Mouse (Mus musculus): ENCODE data around the gene Atg16l1. TPM values are rescaled to one million over a fixed set of nuclear protein-coding genes. Genes with fewer than 3 reads are reported as not detected.

The Atg16l1 gene
- polyA plus RNA-seq, 3 experiments from 2014 or later: 12.6 to 23.9 (median 21.1) TPM

DNA sequence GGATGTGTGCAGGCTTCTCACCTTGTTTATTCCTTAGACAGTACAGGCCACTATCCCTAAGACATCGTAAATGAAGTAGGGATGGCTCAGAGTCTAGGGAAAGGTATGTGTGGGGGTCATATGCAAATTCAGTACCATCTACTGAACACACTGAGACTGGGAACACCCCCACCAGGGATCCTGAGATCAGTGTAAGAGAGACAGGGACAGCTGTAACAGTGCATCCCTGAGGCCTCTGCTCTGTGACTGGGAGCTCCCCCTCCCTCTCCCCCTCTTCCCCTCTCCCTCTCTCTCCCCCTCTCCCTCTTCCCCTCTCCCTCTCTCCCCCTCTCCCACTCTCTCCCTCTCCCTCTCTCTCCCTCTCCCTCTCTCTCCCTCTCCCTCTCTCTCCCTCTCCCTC is 80.8 kb downstream of the Atg16l1 start:
- ATAC-seq: no peak

DNA sequence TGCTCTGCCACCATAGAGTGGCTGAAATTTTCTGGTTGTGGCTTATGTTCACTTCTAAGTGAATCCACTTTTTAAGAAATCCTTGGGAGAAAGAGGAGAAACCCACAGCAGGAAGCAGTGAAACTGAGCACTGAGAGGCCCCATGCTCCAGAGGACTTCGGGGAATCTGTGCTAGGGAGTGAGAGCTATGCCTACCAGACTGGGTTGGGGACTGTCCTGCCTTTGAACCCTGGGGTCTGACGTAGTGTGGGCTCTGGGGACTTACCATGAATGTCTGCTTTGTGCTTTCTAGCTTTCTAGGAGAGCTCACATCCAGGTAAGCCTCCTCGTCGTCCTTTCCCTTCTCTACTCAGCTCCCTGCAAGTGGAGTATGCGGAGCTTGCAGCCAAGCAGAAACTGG is 81.3 kb downstream of the Atg16l1 start:
- no peak for ATAC-seq

DNA sequence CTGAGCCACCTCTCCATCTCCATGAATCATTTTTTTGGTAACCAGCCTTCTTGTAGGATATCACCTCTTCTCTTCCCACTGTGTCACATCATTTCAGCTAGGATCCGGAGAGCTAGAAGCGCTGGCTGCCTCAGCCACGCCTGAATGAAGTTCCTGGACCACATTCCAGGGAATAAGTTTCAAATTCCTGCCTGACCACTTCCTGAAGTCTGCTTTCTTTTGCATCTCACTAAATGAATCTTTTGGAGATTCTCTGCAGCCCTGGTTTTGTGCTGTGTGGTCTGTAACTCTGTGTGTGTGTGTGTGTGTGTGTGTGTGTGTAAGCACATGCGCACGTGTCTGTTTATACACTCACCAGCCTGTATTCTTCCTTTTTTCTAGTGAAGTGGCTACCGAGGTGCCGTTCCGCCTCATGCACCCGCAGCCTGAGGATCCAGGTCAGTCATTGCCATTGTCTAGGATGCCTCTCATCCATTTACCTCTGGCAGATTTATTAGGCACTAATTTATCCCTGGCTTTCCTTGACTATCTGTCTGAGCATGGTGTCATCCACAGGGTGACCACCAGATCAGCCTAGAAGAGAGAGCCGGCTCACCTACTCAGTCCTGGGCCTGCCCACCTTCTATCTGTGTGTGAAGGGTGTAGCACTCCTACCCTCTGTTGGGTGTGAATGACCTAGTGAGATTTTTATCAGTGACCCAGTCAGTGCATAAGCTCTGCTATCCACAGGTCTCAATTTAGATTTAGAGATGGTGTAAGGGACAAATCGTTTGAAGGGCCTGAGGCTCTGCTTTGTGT is 84.9 kb downstream of the Atg16l1 start:
- ATAC-seq: no peak

Other genes with a start within 250 kb of the Atg16l1 start
- not detected for gene Neu2, start 246.0 kb upstream of the Atg16l1 start, polyA plus RNA-seq (2017; shearing (Covaris generic))
- gene Ngef, start 182.0 kb upstream of the Atg16l1 start, polyA plus RNA-seq (2017; shearing (Covaris generic)): not detected
- gene Inpp5d, start 135.6 kb upstream of the Atg16l1 start, polyA plus RNA-seq (2017; shearing (Covaris generic)): 100 to 1,000 TPM; 124 to 158 (median 135) TPM
- gene Sag, start 47.8 kb downstream of the Atg16l1 start, polyA plus RNA-seq (2017; shearing (Covaris generic)): 1 to 10 TPM; 1.7 to 5.3 (median 4.2) TPM
- 10 to 100 TPM; 19.3 to 35.5 (median 34.2) TPM for gene Dgkd, start 97.4 kb downstream of the Atg16l1 start, polyA plus RNA-seq (2017; shearing (Covaris generic))

Data from inflammation-experienced regulatory T-cells, adult 6 months (primary cell).